Mouse (Mus musculus): ENCODE data around the gene Ebf3.

Ebf3 gene

GRCm38 (mm10) chr7:137312166-137312932 is 1.9 kb downstream of the Ebf3 start:
- no peak for DNase-seq (ENCODE audit: low spot score in 2 of 2)

- DNase-seq (ENCODE audit: low spot score in 2 of 2) = no peak
Observed at GRCm38 (mm10) chr7:137311341-137312110, 2.7 kb downstream of the Ebf3 start.

DNA sequence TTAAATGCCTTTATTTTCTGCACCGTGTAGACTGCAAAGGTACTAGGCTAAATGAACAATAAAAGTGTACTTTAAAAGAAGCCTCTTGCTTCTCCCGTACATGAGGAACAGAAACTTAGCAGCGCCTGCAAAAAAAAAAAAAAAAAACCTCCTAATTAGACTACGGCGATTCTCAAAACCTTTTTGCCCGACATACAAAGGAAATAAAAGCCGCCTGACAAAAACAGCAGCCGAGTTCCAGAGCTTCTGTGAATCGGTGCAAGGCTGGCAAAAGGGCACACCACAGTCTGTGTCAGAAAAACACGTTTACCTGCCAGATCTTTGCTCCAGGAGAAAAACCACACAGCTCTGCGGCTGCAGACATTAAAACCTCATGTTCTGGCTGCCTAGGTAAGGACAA is 3.4 kb downstream of the Ebf3 start:
- DNase-seq (ENCODE audit: low spot score in 2 of 2) = no peak

DNA sequence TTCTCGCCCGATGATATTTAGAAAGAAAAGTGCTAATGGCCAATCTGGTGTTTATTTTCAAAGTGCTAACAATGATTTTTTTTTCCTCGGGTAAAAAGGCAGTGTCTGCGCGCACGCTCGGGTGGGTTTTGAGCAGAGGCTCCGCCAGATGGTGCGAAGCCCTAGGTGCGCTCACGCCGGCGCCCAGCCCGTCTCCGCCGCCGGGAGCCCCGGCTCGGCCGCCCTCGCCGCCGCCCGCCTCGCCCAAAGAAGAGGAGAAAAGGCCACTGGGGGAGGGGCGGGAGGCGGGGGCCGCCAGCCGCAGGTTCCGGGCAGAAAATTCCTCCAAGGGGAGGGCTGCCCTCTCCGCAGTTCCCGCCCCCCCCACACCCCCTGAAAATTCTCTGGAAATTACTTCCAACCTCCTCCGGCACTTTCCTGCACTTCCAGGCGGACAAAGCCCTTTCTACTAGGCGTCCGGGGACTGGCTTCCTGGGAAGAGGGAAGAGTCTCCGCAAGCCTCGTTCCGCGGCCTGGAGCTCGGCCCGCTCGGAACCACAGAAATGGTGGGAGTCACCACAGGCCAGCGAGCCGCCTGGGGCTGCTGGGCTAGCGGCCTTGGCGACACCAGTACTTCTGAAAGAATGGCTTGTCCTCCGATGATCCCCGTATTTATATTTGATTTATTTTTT is 4.0 kb downstream of the Ebf3 start:
- no peak for DNase-seq (ENCODE audit: low spot score in 2 of 2)

DNA sequence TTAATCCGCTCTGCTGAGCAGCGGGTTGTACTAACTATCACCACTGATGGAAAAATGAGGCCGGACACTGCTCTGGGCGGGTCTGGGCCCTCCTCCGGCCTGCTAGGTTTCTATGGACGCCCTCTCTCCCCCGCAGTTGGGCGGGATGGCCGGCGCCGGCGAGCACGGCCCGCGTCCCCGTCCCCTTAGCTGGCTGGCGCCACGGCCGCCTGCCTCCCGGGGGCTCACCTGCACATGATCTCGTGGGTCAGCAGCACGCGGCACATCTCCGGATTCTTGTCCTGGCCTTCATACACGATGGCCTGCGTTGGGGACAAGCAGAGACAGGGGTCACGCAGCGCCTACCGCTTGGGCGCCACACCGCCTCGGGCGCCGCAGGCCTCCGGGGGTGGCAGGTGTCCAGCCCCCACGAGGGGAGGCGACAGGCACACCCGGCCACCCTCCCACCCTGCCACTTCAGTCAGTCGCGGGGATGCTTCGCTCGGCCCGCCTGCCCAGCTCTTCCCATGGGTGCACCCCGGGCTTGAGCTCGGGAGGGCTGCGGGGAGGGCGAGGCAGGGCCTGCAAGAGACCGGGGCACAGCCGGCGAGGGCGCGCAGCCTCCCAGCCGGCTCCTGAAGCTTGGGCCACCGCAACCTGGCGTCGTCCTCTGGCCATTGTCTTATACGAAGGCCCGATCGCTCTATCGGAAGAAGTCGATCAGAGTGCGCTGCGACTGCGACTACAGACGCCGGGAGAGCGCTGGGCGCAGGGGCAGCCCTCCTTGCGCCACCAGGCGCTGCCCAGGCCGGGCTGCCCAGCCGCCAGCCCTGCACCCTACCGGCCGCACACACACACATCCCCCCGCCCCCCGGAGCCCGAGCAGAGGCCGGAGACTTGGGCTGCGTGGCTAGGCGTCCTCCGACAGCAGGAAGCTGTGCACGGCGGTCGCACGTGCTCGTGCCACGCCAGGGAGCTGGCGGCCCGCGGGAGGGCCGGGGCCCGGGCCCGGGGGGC is 4.9 kb downstream of the Ebf3 start:
- no peak for DNase-seq (ENCODE audit: low spot score in 2 of 2)

DNA sequence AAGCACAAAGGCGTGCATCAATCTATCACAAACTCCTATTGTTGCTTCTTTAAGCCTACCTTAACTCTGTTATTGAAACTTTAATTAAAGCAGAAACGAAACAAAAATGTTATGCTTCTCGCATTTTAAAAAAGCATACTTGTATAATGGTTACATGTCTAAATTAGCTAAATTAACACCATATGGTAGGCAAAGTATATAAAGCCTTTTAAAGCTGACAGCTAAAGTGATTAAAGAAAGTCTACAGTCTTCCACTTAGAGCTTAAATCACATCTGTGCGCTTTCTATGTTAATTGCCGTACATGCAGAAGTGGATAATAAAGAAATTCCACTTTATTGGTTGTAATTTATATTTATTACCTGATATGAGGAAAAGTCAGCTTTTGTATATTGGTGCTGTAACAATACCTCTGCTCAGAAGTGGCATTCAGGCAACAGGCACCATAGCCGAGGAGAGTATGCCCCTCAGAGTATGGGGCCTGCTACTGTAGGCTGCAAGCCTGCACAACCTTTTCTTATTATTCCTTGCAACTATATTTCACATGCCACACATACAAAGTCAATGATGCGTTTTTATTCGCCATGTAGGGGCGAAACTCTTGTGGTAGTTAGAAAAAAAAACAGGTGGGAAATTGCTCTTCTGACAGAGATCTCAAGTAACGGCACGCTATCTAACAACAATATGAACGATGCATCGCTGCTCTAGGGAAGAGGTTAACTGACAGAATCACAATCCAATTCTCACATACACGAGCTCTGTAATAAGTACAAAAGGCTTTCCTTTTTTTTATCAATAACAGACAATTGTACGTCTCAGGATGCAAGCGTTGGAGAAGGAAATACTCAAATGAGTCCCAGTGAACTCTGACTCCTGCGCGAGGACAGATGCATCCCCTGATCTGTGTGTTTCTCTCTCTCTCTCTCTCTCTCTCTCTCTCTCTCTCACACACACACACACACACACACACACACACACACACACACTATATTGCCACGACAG is 5.9 kb downstream of the Ebf3 start:
- no peak for DNase-seq (ENCODE audit: low spot score in 2 of 2)

- no peak for DNase-seq (ENCODE audit: low spot score in 2 of 2)
Observed at GRCm38 (mm10) chr7:137307131-137307530, 7.1 kb downstream of the Ebf3 start.

DNA sequence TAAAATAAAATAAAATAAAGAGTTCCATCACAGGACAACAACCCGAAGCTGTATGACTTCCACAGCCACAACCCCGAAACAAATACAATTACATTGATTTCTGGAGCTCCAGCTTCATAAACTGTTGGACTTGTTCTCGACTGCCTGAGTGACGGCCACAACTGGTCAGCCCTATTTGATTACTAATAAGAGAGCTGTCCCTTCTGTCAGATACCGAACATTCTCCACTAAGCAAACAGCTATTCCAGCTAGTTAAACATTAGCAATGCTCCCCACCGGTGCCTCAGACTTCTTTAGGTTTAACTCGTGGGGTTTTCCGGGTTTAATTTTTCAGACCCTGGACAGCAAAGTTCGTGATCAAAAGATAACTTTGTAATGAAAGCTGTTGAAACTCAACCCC is 8.1 kb downstream of the Ebf3 start:
- no peak for DNase-seq (ENCODE audit: low spot score in 2 of 2)

- DNase-seq (ENCODE audit: low spot score in 2 of 2) = no peak
Observed at GRCm38 (mm10) chr7:137303776-137304171, 10.5 kb downstream of the Ebf3 start.

GRCm38 (mm10) chr7:137302961-137303775 is 11.1 kb downstream of the Ebf3 start:
- DNase-seq (ENCODE audit: low spot score in 2 of 2) = no peak

GRCm38 (mm10) chr7:137302161-137302560 is 12.1 kb downstream of the Ebf3 start:
- no peak for DNase-seq (ENCODE audit: low spot score in 2 of 2)

GRCm38 (mm10) chr7:137301329-137301751 is 12.9 kb downstream of the Ebf3 start:
- DNase-seq (ENCODE audit: low spot score in 2 of 2) = no peak

DNA sequence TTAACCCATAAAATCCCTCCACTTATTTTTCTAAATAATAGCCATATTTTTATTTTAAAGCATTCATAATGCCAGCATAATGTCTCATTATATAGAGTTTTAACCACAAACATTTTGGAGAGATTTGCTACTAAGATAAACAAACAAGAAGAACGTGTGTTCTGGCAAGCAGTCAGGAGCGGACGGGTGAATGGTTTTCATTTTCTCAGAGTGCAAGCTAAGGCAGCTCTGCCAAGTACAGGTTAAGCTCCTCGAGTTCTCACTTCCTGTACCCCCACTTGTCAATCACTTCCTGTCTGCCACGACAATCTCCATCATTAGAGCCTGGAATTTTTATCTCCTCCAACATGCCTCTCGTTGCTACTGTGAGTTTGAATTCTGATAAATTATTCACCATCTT is 13.4 kb downstream of the Ebf3 start:
- DNase-seq (ENCODE audit: low spot score in 2 of 2) = no peak

- DNase-seq (ENCODE audit: low spot score in 2 of 2) = no peak
Observed at GRCm38 (mm10) chr7:137300169-137300568, 14.1 kb downstream of the Ebf3 start.

- DNase-seq (ENCODE audit: low spot score in 2 of 2) = no peak
Observed at GRCm38 (mm10) chr7:137297594-137298381, 16.5 kb downstream of the Ebf3 start.

GRCm38 (mm10) chr7:137297131-137297530 is 17.1 kb downstream of the Ebf3 start:
- DNase-seq (ENCODE audit: low spot score in 2 of 2) = no peak

GRCm38 (mm10) chr7:137295612-137296011 is 18.6 kb downstream of the Ebf3 start:
- no peak for DNase-seq (ENCODE audit: low spot score in 2 of 2)

DNA sequence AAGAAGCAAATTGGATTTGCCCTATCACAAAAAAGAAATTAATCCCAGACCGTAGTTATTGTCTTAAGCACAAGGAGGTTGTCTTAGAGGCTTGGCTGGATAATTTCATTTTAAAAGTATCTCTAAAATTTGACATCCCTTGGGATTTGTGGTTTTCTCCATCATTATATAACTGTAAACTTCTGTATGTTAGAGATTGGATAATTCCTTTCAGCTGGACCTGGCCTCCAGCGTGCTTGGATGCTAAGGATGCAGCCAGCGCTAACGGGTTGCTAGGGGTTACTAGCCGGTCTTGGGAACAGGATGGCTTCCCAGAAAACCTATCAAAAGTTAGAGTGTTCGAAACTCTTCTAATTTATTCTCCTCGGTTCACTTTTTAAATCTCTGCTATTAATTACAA is 19.8 kb downstream of the Ebf3 start:
- DNase-seq (ENCODE audit: low spot score in 2 of 2) = no peak

Measured in natural killer cell, adult 2 months (primary cell).